Mouse (Mus musculus): ENCODE measurements around the gene Snrpg.
"Not testable (repeated sequence)": the region's sequence is repeated elsewhere in the genome, so short reads cannot be mapped to it uniquely, and the experiment has no call there.

Gene Snrpg

DNA sequence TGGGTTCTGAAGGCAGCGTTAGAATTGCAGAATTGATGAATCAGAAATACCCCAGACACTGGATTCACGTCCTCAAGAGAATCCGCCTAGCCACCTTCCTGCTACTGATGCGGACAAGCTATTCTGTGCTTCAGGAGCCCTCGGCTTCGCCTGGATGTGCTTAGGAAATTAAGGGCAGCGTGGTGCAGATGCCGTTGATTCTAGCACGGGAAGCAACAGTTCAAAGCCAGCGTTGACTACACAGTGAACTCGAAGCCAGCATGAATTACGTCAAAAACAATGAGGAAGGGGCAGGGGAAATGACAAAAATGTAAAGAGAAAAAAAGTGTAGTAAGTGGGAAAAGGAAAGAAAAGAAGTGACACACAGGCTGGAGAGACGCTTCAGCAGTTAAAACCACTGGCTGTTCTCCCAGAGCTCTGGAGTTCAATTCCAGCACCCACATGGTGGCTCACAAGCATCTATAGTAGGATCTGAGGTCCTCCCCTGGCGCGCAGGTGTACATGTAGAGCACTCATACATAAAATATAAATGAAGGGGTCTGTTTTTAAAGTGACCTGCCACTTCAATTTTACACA lies at the start of gene Snrpg:
Snrpg (plus strand) TSS at position 541 of the 576 bp plus-strand sequence.
- DNase-seq (ENCODE audit: low spot score in 2 of 2): no peak

DNA sequence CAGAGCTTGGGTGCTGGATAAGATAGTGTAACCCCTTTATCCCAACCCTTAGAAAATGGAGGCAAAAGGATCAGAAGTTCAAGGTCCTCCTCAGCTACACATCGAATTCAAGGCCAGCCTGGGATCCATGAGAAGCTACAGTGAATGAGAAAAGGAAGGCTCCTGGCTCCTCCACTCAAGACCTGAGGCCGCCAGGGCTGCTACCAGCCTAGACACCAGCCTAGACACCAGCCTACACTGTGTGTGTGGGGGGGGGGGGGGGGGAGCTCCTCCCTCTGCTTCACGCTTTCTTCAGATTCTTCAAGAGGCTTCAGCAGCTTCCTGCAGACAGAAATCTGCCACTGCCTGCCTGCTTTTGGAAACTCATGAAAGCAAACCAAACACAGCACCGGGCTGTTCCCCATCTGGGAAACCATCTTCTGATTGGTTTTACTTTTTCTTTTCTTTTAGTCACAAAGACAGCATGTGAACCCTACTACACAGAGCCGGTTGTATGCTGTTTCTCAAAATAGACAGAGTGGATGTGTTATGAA lies 49.0 kb upstream of the Snrpg start:
- no peak for DNase-seq (ENCODE audit: low spot score in 2 of 2)

DNA sequence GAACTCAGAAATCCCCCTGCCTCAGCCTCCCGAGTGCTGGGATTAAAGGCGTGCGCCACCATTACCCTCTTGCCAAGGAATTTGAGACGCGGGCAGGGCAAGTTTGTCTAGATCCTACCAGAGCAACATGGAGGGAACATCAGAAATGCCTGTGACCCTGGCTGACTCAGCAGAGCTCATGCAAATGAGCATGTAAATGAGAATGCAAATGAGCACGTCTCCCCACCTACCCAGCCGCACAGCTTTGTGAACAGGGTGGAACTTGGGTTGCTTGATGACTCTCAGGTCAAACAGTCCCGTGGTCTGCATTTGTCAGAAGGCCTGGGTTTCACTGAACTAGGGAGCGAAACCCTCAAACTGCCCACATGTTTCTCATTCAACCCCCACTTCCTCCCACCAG lies 48.1 kb upstream of the Snrpg start:
- no peak for DNase-seq (ENCODE audit: low spot score in 2 of 2)

DNA sequence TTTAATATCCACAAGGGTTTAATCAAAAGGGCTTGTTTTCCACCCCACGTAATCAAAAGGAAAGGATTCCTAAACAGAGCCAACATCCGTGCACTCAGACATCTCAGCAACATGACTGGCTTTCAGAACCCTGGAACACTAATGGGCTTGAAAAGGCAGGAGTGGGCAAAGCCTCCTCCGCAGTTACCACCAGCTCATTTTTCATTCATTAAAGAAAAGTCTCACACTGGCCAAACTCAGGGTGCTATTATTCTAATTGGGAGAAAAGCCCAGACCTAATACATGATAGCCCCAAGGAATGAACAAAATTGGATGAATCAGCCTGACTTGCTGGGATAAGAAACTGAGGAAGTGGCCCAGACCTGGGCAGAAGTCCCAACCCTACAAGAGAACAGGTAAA lies 46.7 kb upstream of the Snrpg start:
- no peak for DNase-seq (ENCODE audit: low spot score in 2 of 2)

DNA sequence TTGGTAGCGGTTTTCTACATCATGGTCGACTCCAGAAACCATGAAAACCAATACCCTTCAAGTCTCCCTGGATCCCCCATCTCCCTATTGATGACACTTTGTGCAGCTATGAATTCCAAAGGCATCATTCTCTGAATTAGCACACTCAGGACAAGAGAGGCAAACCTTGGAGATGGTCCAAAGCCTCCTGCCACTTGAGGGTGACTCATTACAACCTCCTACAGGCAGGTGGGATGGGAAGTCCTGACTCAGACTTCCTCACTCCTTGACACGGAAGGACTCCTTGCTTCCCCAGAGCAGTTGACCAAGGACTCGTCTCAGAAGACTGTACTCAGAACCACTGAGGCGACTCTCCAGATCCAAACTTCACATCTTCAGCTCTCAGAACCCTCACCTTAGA lies 45.5 kb upstream of the Snrpg start:
- no peak for DNase-seq (ENCODE audit: low spot score in 2 of 2)

DNA sequence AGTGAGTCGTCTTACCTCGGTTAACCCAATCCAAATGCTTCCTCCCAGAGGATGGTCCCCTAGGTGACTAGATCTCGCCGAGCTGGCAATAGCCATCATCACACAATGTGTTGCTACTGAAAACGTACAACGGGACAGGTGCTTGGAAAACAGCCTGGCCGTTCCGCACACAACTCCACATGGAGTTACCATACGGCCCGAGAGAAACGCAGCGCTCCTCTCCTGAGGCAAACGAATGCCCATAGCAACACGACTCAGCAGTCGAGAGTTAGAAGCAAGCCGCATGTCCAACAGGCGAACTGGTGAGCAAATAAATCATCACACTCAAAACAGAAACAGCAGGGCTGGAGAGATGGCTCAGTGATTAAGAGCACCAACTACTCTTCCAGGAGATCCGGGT lies 44.2 kb upstream of the Snrpg start:
- DNase-seq (ENCODE audit: low spot score in 2 of 2): no peak

DNA sequence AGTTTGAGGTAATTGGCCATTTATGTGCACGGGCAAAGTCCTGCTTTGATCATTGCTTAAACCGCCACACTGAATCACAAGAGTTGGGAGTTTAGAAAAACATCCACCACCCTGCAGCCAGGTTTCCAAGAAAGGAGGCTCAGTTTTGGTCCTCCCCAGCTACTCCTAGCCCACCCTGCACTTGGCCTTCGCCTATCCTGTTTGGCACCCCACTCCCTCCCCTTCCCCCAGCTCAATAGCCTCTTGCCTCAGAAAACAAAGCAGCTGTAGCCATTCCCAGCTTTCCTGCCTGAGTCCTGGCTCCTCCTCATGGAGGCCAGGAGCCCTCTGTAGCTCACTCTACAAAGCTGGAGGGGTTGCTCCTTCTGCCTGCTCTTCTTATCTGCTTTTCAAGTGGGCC lies 42.7 kb upstream of the Snrpg start:
- DNase-seq (ENCODE audit: low spot score in 2 of 2): no peak

DNA sequence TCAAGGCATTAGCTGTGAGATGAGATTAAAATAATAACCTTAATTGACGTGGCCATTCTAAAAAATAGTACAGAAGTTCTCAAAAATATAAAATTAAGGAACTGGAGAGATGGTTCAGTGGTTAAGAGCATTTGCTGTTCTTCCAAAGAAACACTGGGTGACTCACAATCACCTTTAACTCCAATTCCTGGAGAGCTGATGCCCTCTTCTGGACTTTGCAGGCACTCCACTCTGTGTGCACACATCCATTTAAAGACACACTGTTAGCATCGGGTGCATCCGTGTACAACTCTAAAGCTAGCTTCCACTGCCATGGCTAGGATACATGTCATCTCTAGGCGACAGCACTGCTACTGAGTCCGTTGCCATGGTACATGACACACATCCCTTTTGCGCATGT lies 41.2 kb upstream of the Snrpg start:
- no peak for DNase-seq (ENCODE audit: low spot score in 2 of 2)

DNA sequence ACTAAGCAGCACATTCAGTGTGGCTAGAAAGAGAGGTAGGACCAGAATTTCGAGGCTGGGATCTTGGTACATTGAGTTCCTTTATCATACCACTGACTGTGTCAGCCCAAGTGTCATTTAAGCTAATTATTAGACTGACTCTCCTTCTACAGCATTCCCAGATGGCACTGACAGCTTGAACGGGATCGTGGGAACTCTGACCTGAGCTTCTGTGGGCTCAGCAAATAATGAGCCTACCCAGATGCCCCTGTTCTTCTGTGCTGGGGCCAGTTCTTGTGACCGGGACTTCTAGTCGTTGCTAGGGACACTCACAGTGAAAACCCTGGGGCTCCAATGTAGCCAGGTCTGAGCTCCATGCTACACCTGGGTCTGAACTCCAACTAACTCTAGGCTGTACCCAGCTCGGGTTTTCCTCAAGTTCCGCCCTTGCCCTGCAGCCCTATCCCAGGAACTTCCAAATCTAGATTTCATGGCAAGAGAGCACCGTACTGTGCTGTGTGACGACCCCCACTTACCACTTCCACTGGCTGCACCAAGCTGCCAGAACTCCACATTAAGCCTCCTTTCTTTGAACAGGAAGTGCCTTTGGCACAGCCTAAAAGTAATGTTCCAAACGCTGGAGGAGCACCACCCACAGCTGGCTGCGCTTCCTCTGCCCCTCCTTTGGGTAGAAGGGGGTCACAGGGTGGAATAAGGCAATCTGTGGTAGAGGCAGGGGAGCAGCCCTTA lies 35.8 kb upstream of the Snrpg start:
- no peak for DNase-seq (ENCODE audit: low spot score in 2 of 2)

DNA sequence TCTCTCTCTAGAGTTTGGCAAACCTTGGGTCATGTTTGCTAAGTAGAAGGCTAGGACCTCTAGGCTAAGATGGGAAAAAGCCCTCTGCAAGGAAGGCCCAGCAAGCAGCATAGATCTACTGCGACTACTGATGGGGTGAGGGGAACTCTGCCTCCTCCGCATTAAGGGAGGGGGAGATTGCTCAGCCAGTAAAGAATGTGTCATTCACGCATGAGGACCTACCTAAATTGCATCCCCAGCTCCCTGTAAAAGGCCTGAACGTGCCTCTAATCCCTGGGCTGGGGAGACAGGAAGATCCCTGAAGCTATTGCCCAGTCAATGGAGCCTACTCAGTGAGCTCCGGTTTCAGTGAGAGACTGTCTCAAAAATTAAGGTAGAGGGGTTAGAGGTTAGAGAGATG lies 35.2 kb upstream of the Snrpg start:
- no peak for DNase-seq (ENCODE audit: low spot score in 2 of 2)

DNA sequence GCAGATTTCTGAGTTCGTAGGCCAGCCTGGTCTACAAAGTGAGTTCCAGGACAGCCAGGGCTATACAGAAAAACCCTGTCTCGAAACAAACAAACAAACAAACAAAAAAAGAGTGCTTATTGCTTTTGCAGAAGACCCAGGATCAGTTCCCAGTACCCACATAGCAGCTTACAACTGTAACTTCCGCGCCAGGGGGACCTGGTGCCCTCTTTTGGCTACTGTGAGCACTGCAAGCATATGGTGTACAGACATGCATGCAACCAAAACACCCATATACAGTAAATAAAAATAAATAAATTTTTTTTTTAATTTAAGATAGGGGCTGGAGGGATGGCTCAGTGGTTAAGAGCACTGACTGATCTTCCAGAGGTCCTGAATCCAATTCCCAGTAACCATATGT lies 34.8 kb upstream of the Snrpg start:
- DNase-seq (ENCODE audit: low spot score in 2 of 2): not testable (repeated sequence)

DNA sequence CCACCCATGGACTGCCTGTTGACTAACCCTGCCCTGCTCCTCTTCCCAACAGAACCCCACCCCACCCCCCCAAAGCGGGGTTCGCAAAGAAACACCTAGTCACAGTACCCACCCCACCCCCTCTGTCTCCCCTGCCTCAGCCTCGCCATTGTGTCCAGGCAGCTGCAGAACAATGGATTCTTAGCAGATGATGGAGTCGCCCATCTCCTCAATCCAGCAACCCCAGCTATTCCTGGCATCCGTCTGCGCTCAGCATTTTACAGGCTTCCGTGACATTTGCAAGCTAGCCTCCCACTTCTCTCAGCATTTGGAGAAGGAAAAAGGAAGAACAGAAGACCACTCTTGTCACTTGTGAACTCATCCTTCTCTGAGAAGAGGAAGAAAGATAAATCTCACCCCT lies 27.4 kb upstream of the Snrpg start:
- DNase-seq (ENCODE audit: low spot score in 2 of 2): no peak

DNA sequence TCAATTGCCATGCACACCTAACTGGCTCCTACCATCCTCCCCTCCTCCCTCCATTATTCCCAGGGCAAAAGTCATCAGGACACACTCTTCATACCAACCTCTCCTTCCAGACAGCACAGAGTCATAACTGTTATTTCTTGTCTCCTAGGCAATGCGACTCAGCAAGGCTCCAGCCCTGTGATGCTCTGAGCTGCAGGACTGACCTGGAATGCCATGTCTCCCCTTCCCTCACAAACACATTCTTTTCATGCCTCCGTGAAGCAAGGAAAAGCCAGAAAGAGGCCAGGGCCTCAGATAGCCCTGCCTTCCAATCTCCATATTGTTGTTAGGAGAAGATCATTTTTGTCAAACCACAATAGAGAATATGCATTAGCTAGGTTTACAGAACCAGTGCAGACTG lies 25.0 kb upstream of the Snrpg start:
- DNase-seq (ENCODE audit: low spot score in 2 of 2): no peak

DNA sequence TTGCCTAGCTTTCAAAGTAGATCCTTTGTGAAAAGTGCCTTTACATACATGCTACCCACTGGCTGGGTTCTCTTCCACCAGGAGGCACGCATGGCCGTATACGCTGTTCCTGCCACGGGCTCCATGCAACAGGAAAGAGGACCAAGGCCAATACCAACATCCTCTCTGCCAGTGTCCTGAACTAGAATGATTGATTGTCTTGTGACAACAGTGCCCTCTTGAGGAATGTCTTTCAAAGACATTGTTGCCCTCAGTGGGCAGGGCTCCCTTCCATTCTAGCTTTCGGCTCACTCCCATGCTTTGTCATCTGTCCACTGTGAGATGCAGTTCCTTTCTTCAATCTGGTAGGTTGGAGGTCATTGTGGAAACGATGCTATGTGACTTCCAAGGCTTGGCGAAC lies 21.8 kb upstream of the Snrpg start:
- DNase-seq (ENCODE audit: low spot score in 2 of 2): no peak

DNA sequence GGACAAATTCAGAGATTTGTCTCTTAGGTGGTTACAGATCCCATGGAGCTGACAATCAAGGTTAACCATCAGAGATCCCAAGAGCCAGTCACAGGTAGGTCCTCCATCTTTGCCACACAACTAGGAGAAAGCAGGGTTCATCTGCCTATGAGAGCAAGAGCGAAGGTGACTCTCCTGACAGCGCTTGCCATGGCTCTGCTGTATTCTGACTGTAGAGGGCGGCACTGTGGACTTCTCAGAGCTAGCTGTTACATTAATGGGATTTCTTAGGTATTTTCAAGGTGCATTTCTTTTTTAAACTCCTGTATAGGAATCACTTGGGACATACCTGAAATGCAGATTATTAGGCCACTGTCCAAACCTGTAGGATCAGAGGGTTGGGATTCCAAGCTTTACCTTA lies 16.2 kb upstream of the Snrpg start:
- DNase-seq (ENCODE audit: low spot score in 2 of 2): no peak

DNA sequence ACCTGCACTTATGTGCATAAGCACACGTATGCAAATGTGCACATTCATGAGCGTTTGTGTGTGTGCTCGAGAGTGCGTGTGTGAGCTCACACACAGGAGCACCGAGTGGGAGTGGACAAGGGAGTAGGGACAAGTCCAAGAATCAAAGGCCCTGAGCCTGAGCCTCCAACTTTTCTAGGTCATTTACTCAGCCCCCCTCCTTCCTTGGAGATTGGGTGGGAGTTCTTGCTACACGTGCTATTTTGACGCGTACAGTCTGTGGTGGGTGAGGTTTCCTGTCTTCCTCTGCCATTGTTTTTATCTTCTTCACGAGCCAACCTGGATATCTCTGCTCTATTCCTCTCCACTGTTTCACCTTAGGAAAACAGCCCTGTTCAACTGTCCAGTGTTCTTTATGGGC lies 14.1 kb upstream of the Snrpg start:
- DNase-seq (ENCODE audit: low spot score in 2 of 2): no peak

DNA sequence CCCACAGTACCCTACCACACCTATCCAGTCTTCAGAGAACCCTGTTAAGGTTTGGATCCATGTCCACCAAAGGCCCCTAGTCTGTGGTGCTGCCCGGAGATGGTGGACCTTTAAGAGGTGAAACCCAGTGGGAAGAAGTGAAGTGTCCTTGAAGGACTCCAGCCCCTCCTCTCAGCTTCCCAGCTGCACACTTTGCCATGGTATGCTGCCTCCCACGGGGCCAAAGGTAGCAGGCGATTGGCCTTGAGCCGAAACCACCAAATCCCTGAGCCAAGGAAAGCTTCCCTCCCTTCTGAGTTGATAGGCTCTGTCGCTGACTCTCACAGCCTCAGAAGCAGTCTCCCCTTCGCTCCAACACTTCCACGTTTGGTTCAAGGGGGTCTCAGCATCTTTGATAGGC lies 10.4 kb upstream of the Snrpg start:
- DNase-seq (ENCODE audit: low spot score in 2 of 2): peak in 1 of 2 experiments; percentile 25

DNA sequence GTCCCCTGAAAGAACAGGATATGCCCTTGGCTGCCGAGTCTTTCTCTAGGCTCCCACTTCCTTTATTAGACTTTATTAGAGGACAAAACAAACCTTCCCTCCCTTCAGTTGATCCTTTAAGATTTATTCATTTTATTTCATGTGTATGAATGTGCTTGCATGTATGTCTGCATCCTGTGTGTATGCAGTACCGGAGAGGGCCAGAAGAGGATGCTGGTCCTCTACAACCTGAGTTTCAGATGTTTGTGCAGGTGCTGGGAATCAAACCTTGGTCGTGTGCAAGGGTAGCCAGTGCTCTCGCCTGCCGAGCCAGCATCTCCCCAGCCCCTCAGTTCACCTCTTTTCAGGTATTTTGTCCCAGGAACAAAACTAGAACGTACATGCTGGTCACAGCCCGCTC lies 9.7 kb upstream of the Snrpg start:
- no peak for DNase-seq (ENCODE audit: low spot score in 2 of 2)

DNA sequence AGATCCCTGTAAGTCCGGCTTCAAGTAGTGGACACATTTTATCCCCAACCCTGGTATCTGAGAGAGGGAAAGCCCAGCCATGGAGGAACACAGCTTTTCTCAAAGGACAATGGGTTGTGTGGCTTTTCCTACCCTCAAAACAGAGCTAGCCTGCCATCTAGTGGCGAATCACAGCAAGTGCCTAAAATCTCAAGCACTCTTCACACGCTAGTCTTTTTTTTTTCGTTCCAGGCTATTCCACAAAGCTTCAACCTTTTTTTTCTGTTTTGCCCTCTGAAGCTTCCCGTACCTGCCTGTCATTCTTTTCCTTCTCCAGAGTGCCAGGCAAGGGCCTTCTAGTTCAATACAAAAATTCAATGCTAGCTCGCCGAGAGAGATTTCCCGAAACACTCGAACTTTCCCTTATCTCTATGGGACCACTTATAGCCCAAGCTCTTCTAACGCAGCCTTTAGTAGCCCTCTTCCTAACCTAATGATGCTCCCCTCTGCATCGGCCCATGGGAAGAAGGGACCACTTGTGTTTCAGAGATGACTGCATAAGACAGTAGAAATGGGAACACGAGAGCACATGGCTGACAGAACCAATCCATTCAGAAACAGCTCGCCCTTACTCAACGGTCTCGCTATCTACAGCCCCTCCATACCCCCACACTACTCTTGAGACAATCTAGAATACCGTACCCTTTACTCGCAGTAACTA lies 6.5 kb upstream of the Snrpg start:
- peak; percentile 66 to 80 for DNase-seq (ENCODE audit: low spot score in 2 of 2)

DNA sequence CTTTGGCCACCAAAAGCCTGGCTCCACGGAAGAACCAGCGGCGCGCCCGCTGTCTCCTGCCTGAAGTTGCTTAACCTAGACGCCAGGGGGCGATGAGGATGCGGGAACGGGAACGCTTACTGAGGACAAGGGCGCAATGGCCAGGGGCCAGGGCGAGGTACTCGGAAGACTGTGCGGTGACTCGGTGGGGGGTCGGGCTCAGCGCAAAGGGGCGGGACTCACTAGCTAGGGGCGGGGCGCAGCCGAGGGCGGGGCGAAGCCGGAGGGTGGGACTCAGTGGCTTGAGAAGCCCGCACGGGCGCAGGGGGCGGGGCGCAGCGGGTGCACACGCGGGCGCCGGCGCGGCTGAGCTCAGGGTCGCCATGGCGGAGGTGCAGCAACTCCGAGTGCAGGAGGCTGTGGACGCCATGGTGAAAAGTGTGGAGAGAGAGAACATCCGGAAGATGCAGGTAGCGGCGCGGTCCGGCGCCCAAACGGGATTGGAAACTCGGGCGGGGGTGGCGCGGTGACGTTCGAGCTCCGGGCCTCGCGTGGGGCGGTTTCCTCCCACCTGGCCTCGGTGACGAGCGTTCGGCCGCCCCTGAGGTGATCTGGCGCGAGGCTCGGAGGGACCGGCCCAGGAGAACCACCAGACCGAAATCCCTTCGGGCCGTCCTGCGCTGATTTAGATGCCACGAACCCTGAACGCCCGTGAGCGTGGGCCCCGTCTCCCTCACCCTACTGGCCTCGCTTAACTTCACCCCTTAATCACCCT lies 5.6 kb upstream of the Snrpg start, which contains the start of gene Fam136a:
Fam136a (plus strand) TSS at position 276 of the 754 bp plus-strand sequence.
- peak; percentile 95 to 96 for DNase-seq (ENCODE audit: low spot score in 2 of 2)

DNA sequence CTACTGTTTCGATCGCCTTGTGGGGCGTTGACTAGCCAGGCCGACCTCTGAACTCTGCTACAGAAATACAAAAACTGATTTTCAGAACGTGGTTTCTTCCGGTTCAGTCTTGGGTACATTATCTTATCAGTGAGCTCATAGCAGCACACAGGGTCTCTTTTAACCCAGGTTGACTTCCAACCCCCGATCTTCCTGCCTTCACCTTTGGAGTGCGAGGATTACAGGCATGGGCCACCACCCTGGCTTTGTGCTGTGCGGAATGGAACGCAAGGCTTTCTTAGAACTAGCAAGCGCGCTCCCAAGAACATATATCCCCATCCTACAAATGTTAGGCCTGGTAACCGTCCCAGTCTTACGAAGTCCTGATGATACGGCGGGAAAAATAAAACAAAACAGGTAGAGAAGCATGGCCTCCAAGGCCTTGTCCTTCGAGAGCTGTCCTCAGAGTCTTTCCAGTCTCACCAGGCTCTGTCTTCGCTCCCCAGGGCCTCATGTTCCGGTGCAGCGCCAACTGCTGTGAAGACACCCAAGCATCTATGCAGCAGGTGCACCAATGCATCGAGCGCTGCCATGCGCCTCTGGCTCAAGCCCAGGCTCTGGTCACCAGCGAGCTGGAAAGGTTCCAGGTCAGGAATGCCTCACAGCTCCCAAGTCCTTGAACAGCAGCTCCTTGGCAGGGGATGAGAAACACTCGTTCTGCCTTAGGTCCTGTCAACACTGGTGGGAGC lies 4.8 kb upstream of the Snrpg start:
- DNase-seq (ENCODE audit: low spot score in 2 of 2): peak in 1 of 2 experiments; percentile 42
